Mouse (Mus musculus): ENCODE data around the gene Apopt1. TPM values are rescaled to one million over a fixed set of nuclear protein-coding genes. Genes with fewer than 3 reads are reported as not detected.

The Apopt1 gene
- polyA plus RNA-seq, 1 experiment from 2014 or later = 47.9 TPM

DNA sequence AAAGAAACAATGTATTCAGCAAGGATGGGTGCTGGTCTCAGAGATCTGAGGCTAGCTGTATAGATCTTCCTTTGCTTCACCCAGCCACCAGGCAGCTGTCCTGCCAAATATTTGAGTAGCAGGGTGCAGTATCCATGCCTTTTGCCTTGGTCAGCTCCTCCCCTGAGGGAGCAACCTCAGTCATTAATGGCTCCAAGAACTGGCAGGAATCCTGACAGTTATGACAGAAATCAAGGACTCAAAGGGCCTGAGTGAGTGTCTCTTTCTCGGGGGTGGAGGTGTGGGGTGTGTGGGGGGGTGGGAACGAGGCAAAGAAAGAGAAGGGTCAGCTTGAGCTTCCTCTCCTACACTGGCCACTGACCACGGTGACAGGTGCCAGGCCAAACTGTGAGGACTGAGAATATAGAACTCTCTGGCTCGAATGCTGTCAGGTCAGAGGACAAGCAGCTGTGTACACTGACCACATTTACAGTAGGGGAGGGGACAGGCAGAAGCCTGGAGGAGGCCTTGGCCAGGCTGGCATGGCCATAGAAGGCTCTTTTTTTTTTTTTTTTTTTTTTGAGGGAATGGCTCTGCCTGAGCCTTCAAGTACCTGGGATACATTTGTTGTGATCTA, 43.1 kb downstream of the Apopt1 start:
- Histone ChIP-seq H3K9me3 (no peaks in the 10 kb centered on the region), H3K9ac (no peak overlapping the region), H3K4me1 (peaks cover 24% of the 10 kb centered on the region), H3K4me3 (no peak overlapping the region), H3K36me3 (no peaks in the 10 kb centered on the region), H3K4me2 (no peak overlapping the region), H3K27ac (no peak overlapping the region), H3K27me3 (no peaks in the 10 kb centered on the region)
- ATAC-seq (ENCODE audit: borderline replicate concordance, extremely low read depth, low FRiP score, low TSS enrichment) = no peak
- WGBS = 35% methylated on average over 4 of the region's 4 CpGs

GRCm38 (mm10) chr12:111756698-111757082, 43.6 kb downstream of the Apopt1 start:
- no peak overlapping the region for H3K9ac ChIP-seq
- ATAC-seq (ENCODE audit: borderline replicate concordance, extremely low read depth, low FRiP score, low TSS enrichment) = no peak
- no peak overlapping the region for H3K4me2 ChIP-seq
- no peaks in the 10 kb centered on the region for H3K36me3 ChIP-seq
- no peak overlapping the region for H3K4me3 ChIP-seq
- H3K27me3 ChIP-seq = no peaks in the 10 kb centered on the region
- no peak overlapping the region for H3K27ac ChIP-seq
- peaks cover 29% of the 10 kb centered on the region for H3K4me1 ChIP-seq
- no peaks in the 10 kb centered on the region for H3K9me3 ChIP-seq
- 27% methylated on average over 5 of the region's 5 CpGs for WGBS

DNA sequence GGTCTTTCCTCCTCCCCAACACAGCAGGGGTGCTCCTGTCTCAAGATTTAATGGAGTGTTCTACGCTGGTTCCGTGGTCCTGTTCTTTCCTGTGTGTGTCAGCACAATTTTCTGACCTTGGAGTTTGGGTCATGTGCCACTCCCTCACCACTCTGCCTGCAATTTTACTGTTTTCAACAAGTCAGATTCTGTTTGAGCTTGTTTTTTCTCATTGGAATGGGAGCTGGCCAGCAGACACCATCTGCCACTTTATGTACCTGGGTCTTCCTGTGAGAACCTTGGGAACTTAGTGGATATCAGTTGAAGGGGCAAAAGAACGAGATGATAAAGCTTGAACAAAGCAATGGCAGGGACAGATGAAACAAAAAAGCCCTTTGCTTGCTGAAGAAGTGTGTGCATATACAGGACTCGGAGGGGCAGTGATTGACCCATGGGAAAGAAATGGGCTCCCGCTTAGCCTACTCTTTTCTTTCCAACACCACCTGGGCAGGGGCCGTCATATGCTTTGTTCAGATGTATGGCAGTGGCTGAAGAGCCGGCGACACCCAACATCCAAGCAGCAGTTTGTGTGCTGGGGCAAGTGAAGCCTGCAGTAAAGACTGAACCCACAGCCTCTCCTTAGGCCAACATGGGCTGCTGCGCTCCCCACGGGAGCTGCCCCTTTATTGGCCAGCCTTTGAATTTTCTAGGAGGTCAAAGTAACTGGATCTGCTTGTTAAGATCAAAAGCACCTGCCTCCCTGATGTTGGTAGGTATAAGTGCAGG, 44.7 kb downstream of the Apopt1 start:
- H3K9ac ChIP-seq = peak overlapping the region; percentile 96
- no peak overlapping the region for H3K27ac ChIP-seq
- no peaks in the 10 kb centered on the region for H3K9me3 ChIP-seq
- ATAC-seq (ENCODE audit: borderline replicate concordance, extremely low read depth, low FRiP score, low TSS enrichment) = no peak; the same call in 1 of the 2 replicates
- H3K4me2 ChIP-seq = peak overlapping the region; percentile 97
- WGBS = 48% methylated on average over 10 of the region's 10 CpGs
- H3K27me3 ChIP-seq = no peaks in the 10 kb centered on the region
- peaks cover 35% of the 10 kb centered on the region for H3K4me1 ChIP-seq
- H3K4me3 ChIP-seq = peak overlapping the region; percentile 78
- 0 out of 2 replicates have a peak, but pooled peaks cover 3% of the 10 kb centered on the region for H3K36me3 ChIP-seq

- ATAC-seq (ENCODE audit: borderline replicate concordance, extremely low read depth, low FRiP score, low TSS enrichment) = peak; percentile 75
- Histone ChIP-seq H3K9ac (peak within 1 kb of the TSS; percentile 96), H3K27me3 (no peaks in the 10 kb centered on the region), H3K9me3 (no peaks in the 10 kb centered on the region), H3K27ac (peak within 1 kb of the TSS; percentile 86), H3K4me2 (peak within 1 kb of the TSS; percentile 97), H3K4me1 (peaks cover 35% of the 10 kb centered on the region), H3K36me3 (0 out of 2 replicates have a peak, but pooled peaks cover 8% of the 10 kb centered on the region), H3K4me3 (peak within 1 kb of the TSS; percentile 78)
- WGBS = under 1% methylated on average over 84 of the region's 85 CpGs
Observed at GRCm38 (mm10) chr12:111758381-111759175, 45.5 kb downstream of the Apopt1 start, which contains the start of gene Klc1. Gene Klc1 (plus strand): TSS chr12:111758849.

DNA sequence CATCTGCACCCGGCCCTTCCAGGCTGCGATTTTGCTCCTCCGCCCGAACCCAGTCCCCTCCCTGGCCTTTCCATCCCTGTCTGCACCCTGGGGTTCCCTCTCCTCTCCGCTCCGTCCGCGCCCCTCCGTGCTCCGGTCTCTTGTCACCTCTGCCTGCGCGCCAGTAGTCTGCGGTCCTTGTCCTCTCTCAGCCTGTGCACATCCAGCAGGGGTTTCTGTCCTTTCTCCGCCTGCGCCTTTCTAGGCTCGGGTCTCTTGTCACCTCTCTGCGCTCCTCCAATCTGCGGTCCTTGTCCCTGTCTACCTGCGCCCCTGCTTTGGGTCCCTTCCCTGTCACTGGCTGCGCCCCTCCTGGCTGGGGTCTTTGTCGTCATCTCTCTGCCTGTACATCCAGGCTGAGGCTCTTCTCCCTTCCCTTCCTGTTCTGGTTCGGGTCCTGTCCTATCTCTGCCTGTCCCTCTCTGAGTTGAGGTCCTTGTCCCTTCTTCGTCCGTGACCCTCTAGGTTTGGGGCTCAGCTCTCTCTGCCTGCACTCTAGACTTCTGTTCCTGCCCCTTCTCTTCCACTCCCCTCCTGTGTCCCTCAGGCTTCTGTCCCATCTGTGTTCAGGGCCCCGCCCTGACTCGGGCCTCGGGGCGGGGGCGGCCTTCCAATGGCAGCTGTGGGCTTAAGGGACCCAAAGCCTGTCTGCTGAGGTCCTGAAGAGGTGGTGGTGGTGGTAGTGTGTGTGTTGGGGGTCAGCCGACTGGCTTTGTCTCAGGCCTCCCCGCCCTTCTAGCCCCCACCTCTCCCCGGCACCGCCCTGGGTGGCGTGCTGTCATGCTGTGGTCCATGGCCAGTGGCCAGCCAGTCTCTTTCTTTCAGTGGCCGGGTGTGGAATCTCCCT, 46.4 kb downstream of the Apopt1 start:
- H3K4me1 ChIP-seq = peaks cover 35% of the 10 kb centered on the region
- peaks cover 11% of the 10 kb centered on the region; the same call in 1 of the 2 replicates for H3K36me3 ChIP-seq
- peak overlapping the region; percentile 86 for H3K27ac ChIP-seq
- WGBS = 1% methylated on average over 35 of the region's 35 CpGs
- H3K9me3 ChIP-seq = no peaks in the 10 kb centered on the region
- ATAC-seq (ENCODE audit: borderline replicate concordance, extremely low read depth, low FRiP score, low TSS enrichment) = peak; percentile 25
- no peaks in the 10 kb centered on the region for H3K27me3 ChIP-seq
- peak overlapping the region; percentile 96 for H3K9ac ChIP-seq
- peak overlapping the region; percentile 97 for H3K4me2 ChIP-seq
- peak overlapping the region; percentile 78 for H3K4me3 ChIP-seq

DNA sequence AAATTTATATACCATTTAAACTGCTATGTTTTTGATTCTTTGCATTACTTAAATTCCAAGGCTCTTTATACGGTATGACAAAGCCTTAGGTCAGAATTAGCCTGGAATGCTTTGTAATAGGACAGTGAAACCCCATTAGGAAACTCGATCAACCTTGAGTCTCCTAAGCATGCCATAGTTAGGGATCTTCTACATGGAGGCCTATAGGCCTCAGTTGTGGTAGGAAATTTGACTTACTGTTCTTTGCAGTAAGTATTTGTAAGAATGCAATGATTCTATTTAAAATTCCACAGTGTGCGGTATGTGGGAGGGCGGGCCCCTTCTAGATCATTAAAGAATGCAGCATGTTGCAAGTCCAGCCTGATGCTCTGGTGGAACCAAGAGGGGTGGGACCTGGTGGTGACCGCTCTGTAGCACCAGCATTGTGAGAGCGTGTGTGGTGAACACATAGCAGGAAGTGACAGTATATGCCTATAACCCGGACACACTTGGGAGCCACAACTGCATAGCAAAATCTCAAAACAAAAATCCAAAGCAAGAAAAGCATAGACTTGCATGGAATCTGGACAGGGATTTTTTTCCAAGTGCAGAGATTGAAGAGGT, 47.3 kb downstream of the Apopt1 start:
- Histone ChIP-seq H3K9me3 (no peaks in the 10 kb centered on the region), H3K27ac (no peak overlapping the region; the same call in 1 of the 2 replicates), H3K4me1 (peaks cover 35% of the 10 kb centered on the region), H3K36me3 (peaks cover 11% of the 10 kb centered on the region; the same call in 1 of the 2 replicates), H3K4me3 (peak overlapping the region; percentile 78), H3K27me3 (no peaks in the 10 kb centered on the region), H3K9ac (no peak overlapping the region; the same call in 1 of the 2 replicates), H3K4me2 (peak overlapping the region; percentile 97)
- WGBS = 42% methylated on average over 7 of the region's 7 CpGs
- peak; percentile 13; the same call in 1 of the 2 replicates for ATAC-seq (ENCODE audit: borderline replicate concordance, extremely low read depth, low FRiP score, low TSS enrichment)

- no peaks in the 10 kb centered on the region for H3K27me3 ChIP-seq
- peaks cover 11% of the 10 kb centered on the region; the same call in 1 of the 2 replicates for H3K36me3 ChIP-seq
- no peak overlapping the region for H3K9ac ChIP-seq
- H3K4me1 ChIP-seq = peaks cover 51% of the 10 kb centered on the region
- H3K4me3 ChIP-seq = no peak overlapping the region
- H3K27ac ChIP-seq = no peak overlapping the region
- whole genome bisulfite sequencing = 89% methylated on average over 13 of the region's 13 CpGs
- H3K4me2 ChIP-seq = no peak overlapping the region
- ATAC-seq (ENCODE audit: borderline replicate concordance, extremely low read depth, low FRiP score, low TSS enrichment) = no peak
- H3K9me3 ChIP-seq = no peaks in the 10 kb centered on the region
Observed at GRCm38 (mm10) chr12:111762620-111763280, 49.7 kb downstream of the Apopt1 start.

- H3K36me3 ChIP-seq = peaks cover 11% of the 10 kb centered on the region; the same call in 1 of the 2 replicates
- no peak overlapping the region for H3K4me3 ChIP-seq
- no peak overlapping the region for H3K4me2 ChIP-seq
- no peaks in the 10 kb centered on the region for H3K27me3 ChIP-seq
- peaks cover 44% of the 10 kb centered on the region for H3K4me1 ChIP-seq
- 52% methylated on average over 16 of the region's 16 CpGs for WGBS
- no peak overlapping the region for H3K27ac ChIP-seq
- H3K9me3 ChIP-seq = no peaks in the 10 kb centered on the region
- H3K9ac ChIP-seq = no peak overlapping the region
- no peak for ATAC-seq (ENCODE audit: borderline replicate concordance, extremely low read depth, low FRiP score, low TSS enrichment)
Observed at GRCm38 (mm10) chr12:111766313-111767236, 53.5 kb downstream of the Apopt1 start.

GRCm38 (mm10) chr12:111768322-111768928, 55.4 kb downstream of the Apopt1 start:
- H3K4me1 ChIP-seq = peaks cover 37% of the 10 kb centered on the region
- 82% methylated on average over 10 of the region's 10 CpGs for WGBS
- ATAC-seq (ENCODE audit: borderline replicate concordance, extremely low read depth, low FRiP score, low TSS enrichment) = no peak

More at GRCm38 (mm10) chr12:111768322-111768928, 55.4 kb downstream of the Apopt1 start:
- Histone ChIP-seq H3K9me3 (no peaks in the 10 kb centered on the region), H3K9ac (no peak overlapping the region), H3K36me3 (peaks cover 18% of the 10 kb centered on the region), H3K27ac (no peak overlapping the region), H3K4me2 (no peak overlapping the region), H3K27me3 (no peaks in the 10 kb centered on the region), H3K4me3 (no peak overlapping the region)
